Mouse (Mus musculus) adrenal gland, postnatal 4 days (tissue): ENCODE measurements around the gene Fam118b. TPM values are rescaled to one million over a fixed set of nuclear protein-coding genes. Genes with fewer than 3 reads are reported as not detected.

Experiments
- DNase-seq, 2 experiments: peaks; one replicate each; pipeline ENCODE4 v3.0.0; 2021 to 2022; ENCODE audit warnings: low spot score in 2 of 2, mixed read lengths in 2 of 2
- total RNA-seq, 2 experiments: library from RNA; stranded (reverse); gene quantifications; 2 replicates each; pipeline ENCODE4 v1.2.3; 2021

Gene Fam118b
- total RNA-seq, 2 experiments from 2014 or later: 12.8 to 13.3 TPM

GRCm38 (mm10) chr9:35198945-35199771 lies 68.4 kb downstream of the Fam118b start:
- DNase-seq: no peak

- DNase-seq: no peak
Measured at GRCm38 (mm10) chr9:35198351-35198750, 69.3 kb downstream of the Fam118b start.

GRCm38 (mm10) chr9:35197625-35198024 lies 70.0 kb downstream of the Fam118b start:
- no peak for DNase-seq

GRCm38 (mm10) chr9:35194048-35194447 lies 73.6 kb downstream of the Fam118b start:
- DNase-seq: no peak

- DNase-seq: no peak
Measured at GRCm38 (mm10) chr9:35192983-35193542, 74.5 kb downstream of the Fam118b start.

GRCm38 (mm10) chr9:35188700-35189099 lies 78.9 kb downstream of the Fam118b start:
- DNase-seq: no peak

- DNase-seq: no peak
Measured at GRCm38 (mm10) chr9:35187351-35187903, 80.2 kb downstream of the Fam118b start.

- no peak for DNase-seq
Measured at GRCm38 (mm10) chr9:35186430-35186829, 81.2 kb downstream of the Fam118b start.

- DNase-seq: no peak
Measured at GRCm38 (mm10) chr9:35183359-35183758, 84.2 kb downstream of the Fam118b start.

- DNase-seq: no peak
Measured at GRCm38 (mm10) chr9:35182832-35183231, 84.8 kb downstream of the Fam118b start.

GRCm38 (mm10) chr9:35176124-35176659 lies 91.4 kb downstream of the Fam118b start:
- no peak for DNase-seq

GRCm38 (mm10) chr9:35175251-35176123 lies 92.1 kb downstream of the Fam118b start, which contains the start of gene Dcps:
Gene Dcps, minus strand, starts transcription at chr9:35176061.
- peak; percentile 77 to 81 for DNase-seq

- no peak for DNase-seq
Measured at GRCm38 (mm10) chr9:35173331-35173730, 94.3 kb downstream of the Fam118b start.

GRCm38 (mm10) chr9:35170071-35170470 lies 97.5 kb downstream of the Fam118b start:
- DNase-seq: no peak

Other genes starting within 250 kb of the Fam118b start
- 10 to 100 TPM; 31.1 to 38.5 TPM for gene St3gal4, start 148.5 kb downstream of the Fam118b start, total RNA-seq
- gene Dcps, start 91.7 kb downstream of the Fam118b start, total RNA-seq: 10 to 100 TPM; 34.9 to 35.8 TPM
- gene Srpr, start 67.6 kb downstream of the Fam118b start, total RNA-seq: 100 to 1,000 TPM; 119 to 127 TPM
- 10 to 100 TPM in 1 of 2 experiments, 1 to 10 TPM in 1; 6.8 to 10.2 TPM for gene Tirap, start 67.5 kb downstream of the Fam118b start, total RNA-seq
- gene Foxred1, start 56.8 kb downstream of the Fam118b start, total RNA-seq: 10 to 100 TPM; 59.5 to 63.5 TPM
- gene Rpusd4, start 60 bp upstream of the Fam118b start, total RNA-seq: 10 to 100 TPM; 17.8 to 18.7 TPM
- gene Cdon, start 153.3 kb upstream of the Fam118b start, total RNA-seq: 10 to 100 TPM; 30.8 to 32.0 TPM